Mouse (Mus musculus): Measurements from ENCODE around the gene Lmod3. TPM values are rescaled to one million over a fixed set of nuclear protein-coding genes. Genes with fewer than 3 reads are reported as not detected.

The Lmod3 gene
- total and polyA plus RNA-seq, 2 experiments from 2014 or later = not detected

DNA sequence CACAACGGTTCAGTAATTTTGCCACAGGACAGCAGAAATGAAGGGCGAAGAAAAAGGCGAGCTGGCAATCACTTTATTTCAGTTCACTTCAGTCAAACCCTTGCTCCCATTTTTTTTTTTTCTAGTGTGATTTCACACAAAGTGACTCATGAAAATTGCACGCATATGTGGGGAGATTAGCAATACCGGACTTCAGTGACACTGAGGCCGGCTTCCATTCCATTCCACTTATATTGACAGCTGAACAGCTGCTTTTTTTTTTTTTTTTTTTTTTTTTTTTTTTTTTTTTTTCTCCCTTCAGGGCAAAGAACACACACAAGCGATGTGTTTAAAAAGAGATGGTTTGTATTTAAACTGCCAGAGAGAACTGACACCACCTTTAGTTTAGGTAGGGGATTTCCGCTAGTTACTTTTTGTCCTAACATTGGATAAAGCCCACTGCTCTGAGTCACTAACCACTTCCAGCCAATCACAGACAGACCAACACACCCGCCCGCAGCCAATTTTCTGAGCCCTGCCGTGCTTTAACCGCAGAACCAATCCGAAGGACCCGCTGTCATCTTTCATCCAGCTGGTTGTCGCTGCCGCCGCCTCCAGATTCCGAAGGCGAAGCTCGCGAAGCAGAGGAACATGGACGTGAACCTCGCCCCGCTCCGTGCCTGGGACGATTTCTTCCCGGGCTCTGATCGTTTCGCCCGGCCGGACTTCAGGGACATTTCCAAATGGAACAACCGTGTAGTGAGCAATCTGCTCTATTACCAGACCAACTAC lies 42.2 kb downstream of the Lmod3 start, which contains the start of gene Arl6ip5:
TSS of gene Arl6ip5 (plus strand) at position 499 of the 771 bp plus-strand sequence.
- Histone ChIP-seq H3K27ac (ENCODE audit: low read depth, low read length) (peak within 1 kb of the TSS; percentile 59), H3K27me3 (ENCODE audit: insufficient read depth, low read length) (no peaks in the 10 kb centered on the region), H3K36me3 (ENCODE audit: insufficient read depth, low read length) (no peaks in the 10 kb centered on the region), H3K9me3 (ENCODE audit: low read length) (no peaks in the 10 kb centered on the region), H3K4me3 (ENCODE audit: low read depth, low read length) (peak within 1 kb of the TSS; percentile 67), H3K4me1 (ENCODE audit: insufficient read depth, low read length) (peaks cover 8% of the 10 kb centered on the region; the same call in 1 of the 2 replicates), H3K9ac (replicated peaks; ENCODE audit: low read length, poor library complexity, severe bottlenecking) (peak within 1 kb of the TSS; percentile 82), H3K4me2 (ENCODE audit: low read depth, low read length, poor library complexity, severe bottlenecking) (peak within 1 kb of the TSS; percentile 75)
- ATAC-seq (ENCODE audit: low FRiP score) (peak; percentile 73), DNase-seq (ENCODE audit: low spot score) (peak; percentile 95)
- 9% methylated on average over 32 of the region's 32 CpGs for WGBS
- TF ChIP-seq CTCF (IDR thresholded peaks at IDR 0.05) = 0 out of 2 replicates have a peak, but pooled peaks have one; percentile 1

DNA sequence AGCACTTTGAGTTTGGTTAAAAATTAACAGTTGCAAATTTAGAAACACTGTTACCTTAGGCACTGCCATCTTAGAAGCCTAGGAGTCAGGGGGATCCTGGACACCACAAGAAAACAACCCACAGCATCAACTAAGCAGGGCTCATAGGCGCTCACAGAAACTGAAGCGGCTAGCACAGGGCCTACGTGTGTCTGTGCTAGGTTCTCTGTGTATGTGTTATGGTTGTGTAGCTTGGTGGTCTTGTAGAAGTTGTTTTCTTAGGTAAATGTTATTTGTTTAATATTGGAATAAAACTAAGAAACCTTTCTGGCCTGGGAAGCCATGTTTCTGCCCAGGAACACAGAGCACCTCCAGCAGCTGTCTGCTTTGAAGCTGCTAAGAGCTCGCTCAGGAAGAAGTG lies 42.8 kb downstream of the Lmod3 start:
- Histone ChIP-seq H3K4me2 (ENCODE audit: low read depth, low read length, poor library complexity, severe bottlenecking) (no peak overlapping the region), H3K9me3 (ENCODE audit: low read length) (no peaks in the 10 kb centered on the region), H3K9ac (replicated peaks; ENCODE audit: low read length, poor library complexity, severe bottlenecking) (no peak overlapping the region), H3K4me1 (ENCODE audit: insufficient read depth, low read length) (peaks cover 8% of the 10 kb centered on the region; the same call in 1 of the 2 replicates), H3K4me3 (ENCODE audit: low read depth, low read length) (no peak overlapping the region), H3K27ac (ENCODE audit: low read depth, low read length) (no peak overlapping the region), H3K36me3 (ENCODE audit: insufficient read depth, low read length) (no peaks in the 10 kb centered on the region), H3K27me3 (ENCODE audit: insufficient read depth, low read length) (no peaks in the 10 kb centered on the region)
- no peak for TF ChIP-seq CTCF (IDR thresholded peaks at IDR 0.05)
- no peak for ATAC-seq (ENCODE audit: low FRiP score)
- WGBS = 92% methylated on average over 4 of the region's 4 CpGs
- DNase-seq (ENCODE audit: low spot score) = no peak

DNA sequence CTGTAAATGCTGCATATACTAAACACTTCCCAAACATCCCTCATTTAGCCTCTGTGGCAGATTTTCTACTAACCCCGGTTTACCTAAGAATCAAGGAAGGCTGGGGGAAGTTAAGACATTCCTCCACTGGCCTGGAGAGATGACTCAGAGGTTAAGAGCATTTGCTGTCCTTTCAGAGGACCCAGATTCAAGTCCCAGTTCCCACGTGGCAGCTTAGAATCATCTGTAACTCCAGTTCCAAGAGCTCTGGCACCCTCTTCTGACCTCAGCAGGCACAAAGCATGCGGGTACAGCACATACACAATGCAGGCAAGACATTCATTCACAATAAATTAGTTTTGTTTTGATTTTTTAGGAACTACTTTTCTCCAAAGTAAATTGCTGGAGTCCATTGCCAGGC lies 43.4 kb downstream of the Lmod3 start:
- Histone ChIP-seq H3K4me1 (ENCODE audit: insufficient read depth, low read length) (peaks cover 8% of the 10 kb centered on the region; the same call in 1 of the 2 replicates), H3K4me3 (ENCODE audit: low read depth, low read length) (no peak overlapping the region), H3K9me3 (ENCODE audit: low read length) (no peaks in the 10 kb centered on the region), H3K27ac (ENCODE audit: low read depth, low read length) (no peak overlapping the region), H3K36me3 (ENCODE audit: insufficient read depth, low read length) (no peaks in the 10 kb centered on the region), H3K27me3 (ENCODE audit: insufficient read depth, low read length) (no peaks in the 10 kb centered on the region), H3K4me2 (ENCODE audit: low read depth, low read length, poor library complexity, severe bottlenecking) (no peak overlapping the region), H3K9ac (replicated peaks; ENCODE audit: low read length, poor library complexity, severe bottlenecking) (no peak overlapping the region)
- no peak for ATAC-seq (ENCODE audit: low FRiP score)
- WGBS = 46% methylated on average over 3 of the region's 3 CpGs
- DNase-seq (ENCODE audit: low spot score) = no peak
- TF ChIP-seq CTCF (IDR thresholded peaks at IDR 0.05) = no peak

DNA sequence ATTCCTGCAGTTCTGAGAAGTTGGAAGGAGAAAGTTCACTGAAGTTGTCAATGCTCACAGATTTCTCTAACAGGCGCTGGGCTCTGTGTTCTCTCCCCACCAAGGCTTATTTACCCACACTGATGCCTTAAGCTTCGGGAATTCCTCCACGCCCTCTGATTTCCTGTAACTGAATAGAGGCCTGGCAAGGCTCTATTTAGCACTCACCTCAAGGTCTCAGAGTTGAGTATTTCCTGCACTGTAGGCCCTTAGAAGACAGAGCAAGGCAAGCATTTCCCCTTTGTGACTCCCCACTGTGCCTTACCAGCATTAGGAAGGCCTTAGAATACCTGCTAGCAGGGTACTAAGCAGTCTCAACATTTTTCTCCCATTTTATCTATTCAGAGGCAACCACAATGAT lies 44.2 kb downstream of the Lmod3 start:
- TF ChIP-seq CTCF (IDR thresholded peaks at IDR 0.05) = no peak
- DNase-seq (ENCODE audit: low spot score) (no peak), ATAC-seq (ENCODE audit: low FRiP score) (no peak)
- no peak overlapping the region for H3K4me2 ChIP-seq (ENCODE audit: low read depth, low read length, poor library complexity, severe bottlenecking)
- no peaks in the 10 kb centered on the region for H3K9me3 ChIP-seq (ENCODE audit: low read length)
- H3K36me3 ChIP-seq (ENCODE audit: insufficient read depth, low read length) = no peaks in the 10 kb centered on the region
- no peak overlapping the region for H3K27ac ChIP-seq (ENCODE audit: low read depth, low read length)
- H3K4me3 ChIP-seq (ENCODE audit: low read depth, low read length) = no peak overlapping the region
- peaks cover 8% of the 10 kb centered on the region; the same call in 1 of the 2 replicates for H3K4me1 ChIP-seq (ENCODE audit: insufficient read depth, low read length)
- no peak overlapping the region for H3K9ac ChIP-seq (replicated peaks; ENCODE audit: low read length, poor library complexity, severe bottlenecking)
- no peaks in the 10 kb centered on the region for H3K27me3 ChIP-seq (ENCODE audit: insufficient read depth, low read length)
- 38% methylated on average over 3 of the region's 3 CpGs for WGBS

DNA sequence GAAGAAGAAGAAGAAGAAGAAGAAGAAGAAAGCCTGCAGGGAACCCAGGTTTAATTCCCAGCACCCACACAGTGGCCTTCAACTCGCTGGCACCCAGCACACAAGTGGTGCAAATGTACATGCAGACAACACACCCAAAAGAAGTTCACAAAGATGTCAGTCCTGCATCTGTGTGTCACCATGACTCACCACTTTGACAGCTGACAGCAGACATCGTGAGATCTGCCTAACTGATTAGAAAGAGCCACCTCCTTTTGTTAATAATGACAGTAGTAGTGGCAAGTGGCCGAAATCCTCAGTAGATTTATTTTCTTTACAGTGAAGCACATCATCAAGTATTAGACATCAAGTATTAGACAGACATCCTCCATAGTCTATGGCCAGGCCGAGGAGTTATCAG lies 45.5 kb downstream of the Lmod3 start:
- 80% methylated on average over 4 of the region's 4 CpGs for WGBS

DNA sequence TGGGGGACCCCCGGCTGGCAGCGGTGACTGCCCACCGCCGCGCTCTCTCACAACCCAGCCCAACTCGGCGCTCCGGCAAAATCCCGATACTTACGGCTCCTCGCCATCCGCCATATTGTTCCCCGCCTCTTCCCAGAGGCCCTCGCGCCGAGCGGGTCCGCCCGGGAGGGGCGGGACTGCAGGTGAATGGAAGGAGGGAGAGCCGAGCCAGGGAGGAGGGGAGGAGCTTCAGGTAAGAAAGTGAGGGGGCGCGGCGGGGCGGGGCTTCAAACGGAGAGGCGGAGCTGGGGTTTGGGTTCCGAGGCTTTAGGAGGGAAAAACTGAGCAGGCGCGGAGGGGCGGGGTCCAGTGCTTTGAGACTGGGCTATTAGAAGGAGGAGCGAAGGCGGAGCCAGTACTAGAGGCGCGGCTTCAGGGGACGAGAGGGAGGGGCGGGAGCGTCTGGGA lies 47.1 kb downstream of the Lmod3 start, which contains the start of gene Uba3:
TSS of gene Uba3 (minus strand) at position 209 of the 447 bp plus-strand sequence.
- DNase-seq (ENCODE audit: low spot score) (peak; percentile 99), ATAC-seq (ENCODE audit: low FRiP score) (peak; percentile 99)
- peak within 1 kb of the TSS; percentile 67 for H3K4me2 ChIP-seq (ENCODE audit: low read depth, low read length, poor library complexity, severe bottlenecking)
- no peaks in the 10 kb centered on the region for H3K9me3 ChIP-seq (ENCODE audit: low read length)
- H3K27ac ChIP-seq (ENCODE audit: low read depth, low read length) = peak within 1 kb of the TSS; percentile 62
- H3K4me1 ChIP-seq (ENCODE audit: insufficient read depth, low read length) = no peaks in the 10 kb centered on the region
- under 1% methylated on average over 36 of the region's 38 CpGs for WGBS
- H3K36me3 ChIP-seq (ENCODE audit: insufficient read depth, low read length) = 0 out of 2 replicates have a peak, but pooled peaks cover 2% of the 10 kb centered on the region
- peak within 1 kb of the TSS; percentile 56 for H3K4me3 ChIP-seq (ENCODE audit: low read depth, low read length)
- H3K27me3 ChIP-seq (ENCODE audit: insufficient read depth, low read length) = no peaks in the 10 kb centered on the region
- TF ChIP-seq CTCF (IDR thresholded peaks at IDR 0.05) = no peak
- H3K9ac ChIP-seq (replicated peaks; ENCODE audit: low read length, poor library complexity, severe bottlenecking) = peak within 1 kb of the TSS; percentile 66

More for the DNA sequence above, 45.5 kb downstream of the Lmod3 start:
- no peak overlapping the region for H3K9ac ChIP-seq (replicated peaks; ENCODE audit: low read length, poor library complexity, severe bottlenecking)
- no peaks in the 10 kb centered on the region for H3K36me3 ChIP-seq (ENCODE audit: insufficient read depth, low read length)
- peaks cover 5% of the 10 kb centered on the region; the same call in 1 of the 2 replicates for H3K4me1 ChIP-seq (ENCODE audit: insufficient read depth, low read length)
- DNase-seq (ENCODE audit: low spot score) (no peak), ATAC-seq (ENCODE audit: low FRiP score) (no peak)
- no peak overlapping the region for H3K4me2 ChIP-seq (ENCODE audit: low read depth, low read length, poor library complexity, severe bottlenecking)
- H3K4me3 ChIP-seq (ENCODE audit: low read depth, low read length) = no peak overlapping the region
- no peak overlapping the region for H3K27ac ChIP-seq (ENCODE audit: low read depth, low read length)
- no peaks in the 10 kb centered on the region for H3K27me3 ChIP-seq (ENCODE audit: insufficient read depth, low read length)
- no peak for TF ChIP-seq CTCF (IDR thresholded peaks at IDR 0.05)
- no peaks in the 10 kb centered on the region for H3K9me3 ChIP-seq (ENCODE audit: low read length)
